Mouse (Mus musculus): Measurements from ENCODE around the gene Adamts17. TPM values are rescaled to one million over a fixed set of nuclear protein-coding genes. Genes with fewer than 3 reads are reported as not detected.

Gene Adamts17
- polyA plus RNA-seq, 1 experiment from 2014 or later: 3.6 TPM

DNA sequence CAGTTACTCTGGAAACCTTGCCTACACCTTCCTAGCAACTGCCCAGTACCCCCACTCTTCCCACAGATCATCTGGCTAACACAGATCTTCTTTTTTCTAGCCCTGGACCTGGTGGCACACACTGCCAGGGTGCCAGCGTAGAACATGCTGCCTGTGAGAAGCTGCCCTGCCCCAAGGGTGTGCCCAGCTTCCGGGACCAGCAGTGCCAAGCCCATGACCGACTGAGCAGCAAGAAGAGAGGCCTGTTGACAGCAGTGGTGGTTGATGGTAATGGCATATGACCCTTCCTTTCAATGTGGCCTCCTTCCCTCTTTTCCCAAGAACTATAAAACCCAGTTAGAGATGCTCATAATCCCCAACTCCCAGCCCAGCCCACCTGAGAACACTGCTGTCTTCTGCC, 202.2 kb downstream of the Adamts17 start:
- no peak overlapping the region for H3K9ac ChIP-seq (replicated peaks; ENCODE audit: low read length)
- H3K4me1 ChIP-seq (ENCODE audit: insufficient read depth, low read length): peaks cover 7% of the 10 kb centered on the region; the same call in 1 of the 2 replicates
- WGBS: 91% methylated on average over 3 of the region's 3 CpGs
- H3K4me2 ChIP-seq (replicated peaks; ENCODE audit: low read depth, low read length): no peak overlapping the region
- no peak for ATAC-seq (ENCODE audit: low FRiP score, low TSS enrichment)
- no peaks in the 10 kb centered on the region for H3K36me3 ChIP-seq (ENCODE audit: insufficient read depth, low read length)
- H3K27ac ChIP-seq (ENCODE audit: low read length): no peak overlapping the region
- no peaks in the 10 kb centered on the region for H3K9me3 ChIP-seq (ENCODE audit: low read length)
- H3K27me3 ChIP-seq (ENCODE audit: insufficient read depth, low read length): no peaks in the 10 kb centered on the region
- no peak overlapping the region for H3K4me3 ChIP-seq (ENCODE audit: low read length)

GRCm38 (mm10) chr7:67044121-67044817, 204.7 kb downstream of the Adamts17 start:
- H3K27ac ChIP-seq (ENCODE audit: low read length): no peak overlapping the region
- ATAC-seq (ENCODE audit: low FRiP score, low TSS enrichment): no peak
- no peaks in the 10 kb centered on the region for H3K9me3 ChIP-seq (ENCODE audit: low read length)

DNA sequence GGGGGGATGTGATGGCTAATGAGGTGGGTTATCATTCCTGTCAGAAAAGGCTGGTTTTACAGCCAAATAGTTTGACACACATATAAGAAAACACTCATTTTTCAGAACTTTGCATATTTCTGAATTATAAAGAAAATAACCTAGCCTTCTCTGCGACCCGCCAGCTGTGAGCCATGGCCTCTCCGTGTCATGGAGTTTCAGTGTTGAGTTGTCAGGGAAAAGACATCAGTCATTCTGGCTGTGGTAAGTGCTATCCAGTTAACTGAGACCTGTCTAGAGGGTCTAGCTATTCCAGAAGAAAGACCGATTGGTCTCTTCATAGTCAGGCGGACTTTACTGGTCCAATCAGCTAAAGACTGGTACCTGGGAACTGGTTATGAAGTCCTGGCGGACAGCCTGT, 205.7 kb downstream of the Adamts17 start:
- H3K4me1 ChIP-seq (ENCODE audit: insufficient read depth, low read length): peaks cover under 1% of the 10 kb centered on the region; the same call in 1 of the 2 replicates
- ATAC-seq (ENCODE audit: low FRiP score, low TSS enrichment): no peak
- 95% methylated on average over 6 of the region's 6 CpGs for WGBS

More at GRCm38 (mm10) chr7:67044121-67044817, 204.7 kb downstream of the Adamts17 start:
- H3K4me3 ChIP-seq (ENCODE audit: low read length): no peak overlapping the region
- no peak overlapping the region for H3K9ac ChIP-seq (replicated peaks; ENCODE audit: low read length)
- no peaks in the 10 kb centered on the region for H3K27me3 ChIP-seq (ENCODE audit: insufficient read depth, low read length)
- 84% methylated on average over 15 of the region's 15 CpGs for WGBS
- no peak overlapping the region for H3K4me2 ChIP-seq (replicated peaks; ENCODE audit: low read depth, low read length)
- H3K36me3 ChIP-seq (ENCODE audit: insufficient read depth, low read length): no peaks in the 10 kb centered on the region
- H3K4me1 ChIP-seq (ENCODE audit: insufficient read depth, low read length): peaks cover 7% of the 10 kb centered on the region; the same call in 1 of the 2 replicates

GRCm38 (mm10) chr7:67049206-67049605, 209.7 kb downstream of the Adamts17 start:
- no peak overlapping the region for H3K27ac ChIP-seq (ENCODE audit: low read length)
- 91% methylated on average over 2 of the region's 2 CpGs for WGBS
- H3K36me3 ChIP-seq (ENCODE audit: insufficient read depth, low read length): no peaks in the 10 kb centered on the region
- H3K4me2 ChIP-seq (replicated peaks; ENCODE audit: low read depth, low read length): no peak overlapping the region
- H3K9ac ChIP-seq (replicated peaks; ENCODE audit: low read length): no peak overlapping the region
- no peak overlapping the region for H3K4me3 ChIP-seq (ENCODE audit: low read length)
- H3K27me3 ChIP-seq (ENCODE audit: insufficient read depth, low read length): no peaks in the 10 kb centered on the region
- no peak for ATAC-seq (ENCODE audit: low FRiP score, low TSS enrichment)
- H3K9me3 ChIP-seq (ENCODE audit: low read length): no peaks in the 10 kb centered on the region
- H3K4me1 ChIP-seq (ENCODE audit: insufficient read depth, low read length): no peaks in the 10 kb centered on the region

More for the DNA sequence above, 205.7 kb downstream of the Adamts17 start:
- no peak overlapping the region for H3K4me3 ChIP-seq (ENCODE audit: low read length)
- H3K9ac ChIP-seq (replicated peaks; ENCODE audit: low read length): no peak overlapping the region
- H3K4me2 ChIP-seq (replicated peaks; ENCODE audit: low read depth, low read length): no peak overlapping the region
- H3K27ac ChIP-seq (ENCODE audit: low read length): no peak overlapping the region
- H3K9me3 ChIP-seq (ENCODE audit: low read length): no peaks in the 10 kb centered on the region
- H3K36me3 ChIP-seq (ENCODE audit: insufficient read depth, low read length): no peaks in the 10 kb centered on the region
- H3K27me3 ChIP-seq (ENCODE audit: insufficient read depth, low read length): no peaks in the 10 kb centered on the region

DNA sequence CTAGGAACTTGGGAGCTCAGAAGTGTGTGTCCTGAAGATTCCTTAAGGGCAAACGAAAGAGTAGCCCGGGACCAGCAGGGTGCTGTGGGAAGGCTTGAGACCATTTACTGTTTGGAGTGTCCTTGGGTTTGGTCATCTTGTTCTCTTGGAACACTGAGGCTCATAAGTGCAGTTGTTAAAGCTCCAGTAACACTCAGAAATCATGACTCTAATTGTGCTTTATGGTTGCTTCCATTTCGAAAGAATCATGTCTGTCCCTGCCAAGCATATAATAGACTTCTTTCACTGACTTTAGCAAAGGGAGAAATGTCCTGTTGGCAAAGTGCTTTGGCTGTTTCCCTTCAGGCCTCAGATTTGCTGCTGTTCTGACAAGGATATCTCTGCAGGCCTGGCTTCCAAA, 210.9 kb downstream of the Adamts17 start:
- no peak for ATAC-seq (ENCODE audit: low FRiP score, low TSS enrichment)
- Histone ChIP-seq H3K9me3 (ENCODE audit: low read length) (no peaks in the 10 kb centered on the region), H3K9ac (replicated peaks; ENCODE audit: low read length) (no peak overlapping the region), H3K4me3 (ENCODE audit: low read length) (no peak overlapping the region), H3K36me3 (ENCODE audit: insufficient read depth, low read length) (no peaks in the 10 kb centered on the region), H3K27ac (ENCODE audit: low read length) (no peak overlapping the region), H3K4me2 (replicated peaks; ENCODE audit: low read depth, low read length) (no peak overlapping the region), H3K4me1 (ENCODE audit: insufficient read depth, low read length) (no peaks in the 10 kb centered on the region), H3K27me3 (ENCODE audit: insufficient read depth, low read length) (no peaks in the 10 kb centered on the region)
- WGBS: 89% methylated on average over 3 of the region's 3 CpGs

DNA sequence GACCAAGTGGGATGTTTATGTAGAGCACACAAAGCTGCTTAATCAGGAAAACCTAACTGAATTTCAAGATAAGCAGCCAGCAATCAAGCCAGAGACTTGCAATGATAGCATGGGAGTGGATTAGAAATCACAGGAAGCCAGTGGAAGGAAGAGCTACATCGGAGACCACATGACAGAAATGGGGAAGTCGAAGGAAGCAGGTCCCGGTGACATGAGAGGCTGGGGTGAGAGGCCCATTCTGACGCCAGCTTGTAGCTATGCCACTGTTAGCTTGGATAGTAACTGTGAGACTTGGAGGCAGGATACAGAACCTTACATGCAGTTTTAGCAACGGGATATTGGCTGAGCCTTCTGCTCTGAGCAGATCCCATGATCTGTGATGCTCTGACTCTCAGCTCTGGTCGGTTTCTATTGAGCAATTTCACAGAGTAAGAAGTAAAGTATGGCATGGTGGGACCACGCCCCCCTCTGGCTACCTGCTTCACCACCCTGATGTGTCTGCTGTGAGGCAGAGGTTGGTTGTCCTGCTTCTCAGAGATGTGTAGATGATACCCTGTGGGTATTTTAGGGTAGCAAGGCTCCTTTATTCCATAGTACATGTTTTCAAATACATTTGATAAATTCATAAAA, 211.7 kb downstream of the Adamts17 start:
- Histone ChIP-seq H3K36me3 (ENCODE audit: insufficient read depth, low read length) (no peaks in the 10 kb centered on the region), H3K9ac (replicated peaks; ENCODE audit: low read length) (no peak overlapping the region), H3K27ac (ENCODE audit: low read length) (no peak overlapping the region), H3K4me1 (ENCODE audit: insufficient read depth, low read length) (no peaks in the 10 kb centered on the region), H3K27me3 (ENCODE audit: insufficient read depth, low read length) (no peaks in the 10 kb centered on the region), H3K4me3 (ENCODE audit: low read length) (no peak overlapping the region), H3K9me3 (ENCODE audit: low read length) (no peaks in the 10 kb centered on the region), H3K4me2 (replicated peaks; ENCODE audit: low read depth, low read length) (no peak overlapping the region)
- ATAC-seq (ENCODE audit: low FRiP score, low TSS enrichment): no peak
- WGBS: 80% methylated on average over 7 of the region's 7 CpGs

GRCm38 (mm10) chr7:67054876-67055275, 215.3 kb downstream of the Adamts17 start:
- H3K27ac ChIP-seq (ENCODE audit: low read length): no peak overlapping the region
- no peaks in the 10 kb centered on the region for H3K27me3 ChIP-seq (ENCODE audit: insufficient read depth, low read length)
- no peak overlapping the region for H3K4me3 ChIP-seq (ENCODE audit: low read length)
- no peak overlapping the region for H3K4me2 ChIP-seq (replicated peaks; ENCODE audit: low read depth, low read length)
- no peaks in the 10 kb centered on the region for H3K36me3 ChIP-seq (ENCODE audit: insufficient read depth, low read length)
- 97% methylated on average over 3 of the region's 3 CpGs for WGBS
- no peak overlapping the region for H3K9ac ChIP-seq (replicated peaks; ENCODE audit: low read length)
- H3K4me1 ChIP-seq (ENCODE audit: insufficient read depth, low read length): no peaks in the 10 kb centered on the region
- ATAC-seq (ENCODE audit: low FRiP score, low TSS enrichment): no peak
- H3K9me3 ChIP-seq (ENCODE audit: low read length): no peaks in the 10 kb centered on the region

DNA sequence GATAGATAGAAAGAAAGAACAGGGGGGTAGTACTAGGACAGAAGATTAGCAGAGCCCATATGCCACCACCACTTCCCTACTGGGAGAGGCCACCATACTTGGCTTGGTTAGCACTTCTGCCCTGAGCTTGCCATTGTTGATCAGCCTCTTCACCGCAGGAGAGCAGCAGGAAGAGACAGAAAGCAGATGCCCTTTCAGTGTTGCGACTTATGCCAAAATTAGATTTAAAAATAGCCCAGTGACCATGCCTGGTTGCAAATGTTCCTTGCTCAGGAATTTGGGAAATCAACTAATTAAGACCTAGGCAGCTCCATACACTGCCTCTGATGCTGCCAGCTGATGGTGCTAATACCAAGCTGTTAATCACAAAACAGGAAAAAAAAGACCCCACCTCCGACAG, 216.0 kb downstream of the Adamts17 start:
- H3K27ac ChIP-seq (ENCODE audit: low read length): no peak overlapping the region
- H3K4me1 ChIP-seq (ENCODE audit: insufficient read depth, low read length): no peaks in the 10 kb centered on the region
- no peak overlapping the region for H3K4me2 ChIP-seq (replicated peaks; ENCODE audit: low read depth, low read length)
- H3K9ac ChIP-seq (replicated peaks; ENCODE audit: low read length): no peak overlapping the region
- H3K9me3 ChIP-seq (ENCODE audit: low read length): no peaks in the 10 kb centered on the region
- no peak for ATAC-seq (ENCODE audit: low FRiP score, low TSS enrichment)
- 83% methylated on average over 3 of the region's 3 CpGs for WGBS
- H3K27me3 ChIP-seq (ENCODE audit: insufficient read depth, low read length): no peaks in the 10 kb centered on the region
- no peaks in the 10 kb centered on the region for H3K36me3 ChIP-seq (ENCODE audit: insufficient read depth, low read length)
- H3K4me3 ChIP-seq (ENCODE audit: low read length): no peak overlapping the region

- Histone ChIP-seq H3K27ac (ENCODE audit: low read length) (no peak overlapping the region), H3K36me3 (ENCODE audit: insufficient read depth, low read length) (no peaks in the 10 kb centered on the region), H3K9ac (replicated peaks; ENCODE audit: low read length) (no peak overlapping the region), H3K4me3 (ENCODE audit: low read length) (no peak overlapping the region), H3K4me1 (ENCODE audit: insufficient read depth, low read length) (peaks cover 8% of the 10 kb centered on the region; the same call in 1 of the 2 replicates), H3K4me2 (replicated peaks; ENCODE audit: low read depth, low read length) (no peak overlapping the region), H3K27me3 (ENCODE audit: insufficient read depth, low read length) (no peaks in the 10 kb centered on the region), H3K9me3 (ENCODE audit: low read length) (no peaks in the 10 kb centered on the region)
- 85% methylated on average over 9 of the region's 9 CpGs for WGBS
- ATAC-seq (ENCODE audit: low FRiP score, low TSS enrichment): no peak
Measured at GRCm38 (mm10) chr7:67061756-67062155, 222.2 kb downstream of the Adamts17 start.

- WGBS: 84% methylated on average over 2 of the region's 2 CpGs
- Histone ChIP-seq H3K27me3 (ENCODE audit: insufficient read depth, low read length) (no peaks in the 10 kb centered on the region), H3K4me2 (replicated peaks; ENCODE audit: low read depth, low read length) (no peak overlapping the region), H3K27ac (ENCODE audit: low read length) (no peak overlapping the region), H3K9me3 (ENCODE audit: low read length) (no peaks in the 10 kb centered on the region), H3K36me3 (ENCODE audit: insufficient read depth, low read length) (no peaks in the 10 kb centered on the region), H3K4me3 (ENCODE audit: low read length) (no peak overlapping the region), H3K9ac (replicated peaks; ENCODE audit: low read length) (no peak overlapping the region), H3K4me1 (ENCODE audit: insufficient read depth, low read length) (peaks cover 8% of the 10 kb centered on the region; the same call in 1 of the 2 replicates)
- ATAC-seq (ENCODE audit: low FRiP score, low TSS enrichment): no peak
Measured at GRCm38 (mm10) chr7:67062571-67062970, 223.0 kb downstream of the Adamts17 start.
